Mouse (Mus musculus) forebrain, embryonic 13.5 days (tissue): ENCODE measurements around the gene Ppp1r15a. TPM values are rescaled to one million over a fixed set of nuclear protein-coding genes. Genes with fewer than 3 reads are reported as not detected.

Experiments
- ATAC-seq: fragments of 200-750 bp; cut with Nextera tagmentation; 2 replicates; pipeline ENCODE4 v1.8.0; 2017
- H3K27ac ChIP-seq: fragments of 300-500 bp; sonication (generic); 2 replicates; pipeline ENCODE4 v1.5.1; 2015; ENCODE audit warnings: inconsistent platforms, mild to moderate bottlenecking, moderate library complexity
- H3K27me3 ChIP-seq: fragments of 300-500 bp; sonication (generic); 2 replicates; pipeline ENCODE4 v1.6.1; 2015; ENCODE audit warnings: mild to moderate bottlenecking, inconsistent platforms
- H3K36me3 ChIP-seq: fragments of 300-500 bp; sonication (generic); 2 replicates; pipeline ENCODE4 v1.6.1; 2015; ENCODE audit warnings: mild to moderate bottlenecking, inconsistent platforms; ENCODE audit not compliant: poor library complexity, severe bottlenecking
- H3K4me1 ChIP-seq: fragments of 300-500 bp; sonication (generic); 2 replicates; pipeline ENCODE4 v1.6.1; 2015; ENCODE audit warnings: inconsistent platforms
- H3K4me2 ChIP-seq: fragments of 300-500 bp; sonication (generic); 2 replicates; pipeline ENCODE4 v1.6.1; 2015; ENCODE audit warnings: inconsistent platforms, mild to moderate bottlenecking, moderate library complexity
- H3K4me3 ChIP-seq: fragments of 300-500 bp; sonication (generic); 2 replicates; pipeline ENCODE4 v1.5.1; 2015; ENCODE audit warnings: mild to moderate bottlenecking, inconsistent platforms
- H3K9ac ChIP-seq: fragments of 300-500 bp; sonication (generic); 2 replicates; pipeline ENCODE4 v1.6.1; 2015; ENCODE audit warnings: mild to moderate bottlenecking, inconsistent platforms
- H3K9me3 ChIP-seq: fragments of 300-500 bp; sonication (generic); replicated peaks from 2 replicates; pipeline ENCODE4 v1.6.1; 2016; ENCODE audit warnings: inconsistent platforms
- WGBS: fragments of 180-500 bp; shearing (Covaris S2); methylation state at CpG from one replicate; pipeline ENCODE4 v1.1.7; 2015; 5-methylcytosine and 5-hydroxymethylcytosine counted together
- polyA plus RNA-seq: library from polyadenylated mRNA; unstranded; fragments of >200 nt; fragmentation: Nextera tagmentation; extraction: Ambion mirVana; gene quantifications from 2 replicates; pipeline ENCODE4 v1.2.1, GENCODE M21; 2015

Ppp1r15a gene
- polyA plus RNA-seq, 1 experiment from 2014 or later, result 13.5 TPM

DNA sequence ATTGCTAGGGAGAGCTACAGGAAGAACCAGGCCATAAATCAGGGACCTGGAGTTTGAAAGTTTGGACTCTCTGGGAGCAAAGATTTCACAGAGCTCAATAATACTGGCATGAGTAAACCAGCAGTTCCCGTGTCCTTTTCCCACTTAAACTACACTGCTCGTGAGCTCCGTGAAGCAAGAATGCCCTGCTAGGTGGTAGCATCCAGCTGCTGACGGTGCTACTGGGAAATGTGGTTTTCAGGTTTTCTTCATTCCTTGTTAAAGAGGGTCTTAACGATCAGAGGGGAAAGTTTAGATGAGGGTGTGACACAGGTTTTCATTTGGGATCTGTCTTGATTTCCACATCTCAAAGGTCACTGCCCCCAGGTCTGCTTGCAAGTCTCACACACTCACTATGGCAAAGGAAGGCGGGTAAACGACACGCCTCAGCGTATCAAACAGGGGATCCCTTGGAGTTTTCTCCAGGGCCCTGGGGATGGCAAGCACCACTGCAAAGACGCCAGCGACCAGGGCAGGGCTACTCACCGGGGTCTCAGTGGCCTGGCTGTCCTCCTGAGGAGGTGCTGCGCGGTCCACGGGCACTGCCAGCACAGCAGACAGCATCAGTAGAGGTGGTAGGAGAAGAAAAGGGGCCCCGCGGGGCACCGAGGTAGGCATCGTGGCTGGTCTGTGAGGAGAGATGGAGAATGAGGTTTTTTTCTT is 16.7 kb downstream of the Ppp1r15a start:
- Histone ChIP-seq H3K9ac (peak overlapping the region; percentile 88), H3K4me2 (peak overlapping the region; percentile 88), H3K27me3 (no peaks in the 10 kb centered on the region), H3K4me1 (peaks cover 15% of the 10 kb centered on the region), H3K9me3 (no peaks in the 10 kb centered on the region), H3K27ac (no peak overlapping the region), H3K36me3 (peaks cover 23% of the 10 kb centered on the region), H3K4me3 (peak overlapping the region; percentile 72)
- ATAC-seq, result peak; percentile 16; the same call in 1 of the 2 replicates
- 42% methylated on average over 19 of the region's 19 CpGs for WGBS

DNA sequence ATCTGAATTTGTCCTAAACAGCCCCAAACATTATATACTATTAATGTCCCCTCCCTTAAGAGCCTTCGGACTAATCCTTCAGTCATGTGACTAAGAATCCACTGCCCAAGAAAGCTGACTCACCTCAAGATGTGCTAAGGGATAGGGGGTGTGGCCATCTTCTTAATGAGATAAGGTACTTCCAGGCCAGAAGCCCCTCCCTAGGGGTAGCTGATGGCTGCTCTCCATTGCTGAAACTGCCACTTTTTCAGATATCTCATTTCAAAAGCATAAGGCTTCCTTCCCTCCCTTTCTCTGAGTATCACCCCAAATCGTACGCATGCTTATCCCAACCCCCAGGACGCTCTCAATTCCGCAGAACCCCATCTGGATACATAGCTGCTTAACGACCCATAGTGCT is 17.5 kb downstream of the Ppp1r15a start:
- H3K9me3 ChIP-seq, result no peaks in the 10 kb centered on the region
- H3K9ac ChIP-seq, result 0 out of 2 replicates have a peak overlapping the region, but pooled peaks have one; percentile 88
- ATAC-seq, result no peak
- peak overlapping the region; percentile 88; the same call in 1 of the 2 replicates for H3K4me2 ChIP-seq
- WGBS, result 89% methylated on average over 6 of the region's 6 CpGs
- peaks cover 15% of the 10 kb centered on the region for H3K4me1 ChIP-seq
- H3K27me3 ChIP-seq, result no peaks in the 10 kb centered on the region
- H3K27ac ChIP-seq, result no peak overlapping the region
- H3K36me3 ChIP-seq, result peaks cover 24% of the 10 kb centered on the region
- H3K4me3 ChIP-seq, result peak overlapping the region; percentile 72; the same call in 1 of the 2 replicates

DNA sequence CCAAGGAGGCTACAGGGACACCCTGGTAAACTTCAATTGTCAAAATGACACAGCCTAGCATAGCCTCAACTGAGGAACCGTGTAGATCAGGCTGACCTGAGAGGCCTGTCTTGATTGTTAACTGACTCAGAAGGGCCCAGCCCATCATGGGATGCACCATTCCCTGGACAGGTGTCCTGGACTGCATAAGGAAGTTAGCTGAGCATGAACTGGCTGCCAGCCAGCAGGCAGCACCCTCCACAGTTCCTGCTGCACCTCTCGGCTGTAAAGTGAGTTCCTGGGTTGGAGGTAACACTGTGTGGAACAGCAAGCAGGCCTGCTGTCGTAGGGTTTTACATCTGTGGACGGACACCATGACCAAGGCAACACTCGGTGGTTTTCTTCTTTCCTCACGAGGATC is 18.5 kb downstream of the Ppp1r15a start:
- Histone ChIP-seq H3K4me1 (peaks cover 15% of the 10 kb centered on the region), H3K9me3 (no peaks in the 10 kb centered on the region), H3K27ac (no peak overlapping the region), H3K27me3 (no peaks in the 10 kb centered on the region), H3K9ac (no peak overlapping the region), H3K4me3 (no peak overlapping the region), H3K36me3 (peaks cover 29% of the 10 kb centered on the region), H3K4me2 (no peak overlapping the region)
- 95% methylated on average over 6 of the region's 6 CpGs for WGBS
- ATAC-seq, result no peak

DNA sequence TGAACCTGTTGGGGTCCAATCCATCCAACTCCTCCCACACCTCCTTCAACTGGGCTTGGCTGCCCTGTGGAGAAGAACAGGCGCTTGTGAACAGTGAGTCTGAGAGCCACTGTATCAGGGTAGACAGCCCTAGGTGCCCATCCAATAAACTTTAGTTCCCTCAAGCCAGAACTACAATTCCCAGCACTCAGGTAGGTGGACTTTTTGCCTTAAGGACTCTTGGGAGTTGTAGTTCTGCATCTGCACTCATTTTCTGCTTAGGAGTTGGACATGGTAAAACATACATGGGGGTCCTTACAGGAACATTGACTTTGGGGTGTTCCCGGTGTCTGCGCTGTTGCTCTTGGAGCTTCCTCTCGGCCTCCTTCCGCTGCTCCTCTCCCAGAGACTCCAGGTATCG is 27.6 kb downstream of the Ppp1r15a start:
- H3K36me3 ChIP-seq, result peaks cover 79% of the 10 kb centered on the region

DNA sequence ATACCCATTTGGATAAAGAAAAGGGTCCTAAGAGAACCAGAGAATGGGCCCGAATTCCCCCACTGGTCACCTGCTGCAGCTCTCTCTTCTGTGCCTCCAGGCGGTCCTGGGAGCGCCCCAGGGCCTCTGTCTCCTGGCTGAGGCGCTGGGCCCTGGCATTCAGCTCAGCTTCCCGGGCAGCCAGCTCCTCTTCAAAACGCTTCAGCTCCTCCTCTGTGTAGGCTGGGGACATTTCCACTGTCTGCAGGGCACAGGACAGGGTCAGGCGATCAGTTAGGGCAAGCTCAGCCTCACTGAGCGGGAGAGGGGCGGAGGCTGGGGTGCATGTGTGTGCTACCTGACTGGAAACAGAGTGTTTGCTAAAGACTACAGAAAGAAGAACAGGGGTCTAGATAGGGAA is 31.5 kb downstream of the Ppp1r15a start:
- no peak for ATAC-seq
- H3K36me3 ChIP-seq, result peaks cover 77% of the 10 kb centered on the region
- no peak overlapping the region for H3K9ac ChIP-seq
- 81% methylated on average over 9 of the region's 9 CpGs for WGBS
- no peak overlapping the region for H3K4me3 ChIP-seq
- no peaks in the 10 kb centered on the region for H3K9me3 ChIP-seq
- no peaks in the 10 kb centered on the region for H3K27me3 ChIP-seq
- H3K4me2 ChIP-seq, result no peak overlapping the region
- no peak overlapping the region for H3K27ac ChIP-seq
- H3K4me1 ChIP-seq, result peaks cover 6% of the 10 kb centered on the region

More for the DNA sequence above, 27.6 kb downstream of the Ppp1r15a start:
- Histone ChIP-seq H3K4me3 (no peak overlapping the region), H3K27me3 (no peaks in the 10 kb centered on the region), H3K4me1 (no peaks in the 10 kb centered on the region), H3K9ac (no peak overlapping the region), H3K4me2 (no peak overlapping the region), H3K27ac (no peak overlapping the region), H3K9me3 (no peaks in the 10 kb centered on the region)
- no peak for ATAC-seq
- 98% methylated on average over 6 of the region's 6 CpGs for WGBS

DNA sequence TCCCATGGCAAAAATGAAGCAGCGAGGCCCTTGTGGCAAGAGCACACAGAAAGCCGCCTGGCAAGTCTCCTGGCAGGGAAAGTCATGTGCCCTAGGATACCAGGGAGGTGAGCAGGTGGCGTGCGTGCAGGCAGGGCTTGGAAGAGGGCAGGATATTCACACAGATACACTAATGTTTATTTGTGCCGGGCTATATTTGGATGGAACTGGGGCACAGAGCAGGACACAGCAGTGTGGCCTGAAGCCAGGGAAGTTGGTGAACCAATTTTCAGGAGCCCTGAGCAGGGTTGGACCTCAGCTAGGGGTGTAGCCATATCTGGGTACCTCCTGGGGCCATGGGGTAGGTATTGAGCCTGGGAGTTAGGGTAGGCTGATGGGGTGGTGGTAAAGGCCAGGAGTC is 33.1 kb downstream of the Ppp1r15a start:
- Histone ChIP-seq H3K9ac (no peak overlapping the region), H3K27me3 (no peaks in the 10 kb centered on the region), H3K36me3 (peaks cover 62% of the 10 kb centered on the region), H3K4me1 (peaks cover 17% of the 10 kb centered on the region), H3K4me2 (no peak overlapping the region), H3K4me3 (no peak overlapping the region), H3K27ac (no peak overlapping the region), H3K9me3 (no peaks in the 10 kb centered on the region)
- no peak for ATAC-seq
- WGBS, result 94% methylated on average over 5 of the region's 5 CpGs

DNA sequence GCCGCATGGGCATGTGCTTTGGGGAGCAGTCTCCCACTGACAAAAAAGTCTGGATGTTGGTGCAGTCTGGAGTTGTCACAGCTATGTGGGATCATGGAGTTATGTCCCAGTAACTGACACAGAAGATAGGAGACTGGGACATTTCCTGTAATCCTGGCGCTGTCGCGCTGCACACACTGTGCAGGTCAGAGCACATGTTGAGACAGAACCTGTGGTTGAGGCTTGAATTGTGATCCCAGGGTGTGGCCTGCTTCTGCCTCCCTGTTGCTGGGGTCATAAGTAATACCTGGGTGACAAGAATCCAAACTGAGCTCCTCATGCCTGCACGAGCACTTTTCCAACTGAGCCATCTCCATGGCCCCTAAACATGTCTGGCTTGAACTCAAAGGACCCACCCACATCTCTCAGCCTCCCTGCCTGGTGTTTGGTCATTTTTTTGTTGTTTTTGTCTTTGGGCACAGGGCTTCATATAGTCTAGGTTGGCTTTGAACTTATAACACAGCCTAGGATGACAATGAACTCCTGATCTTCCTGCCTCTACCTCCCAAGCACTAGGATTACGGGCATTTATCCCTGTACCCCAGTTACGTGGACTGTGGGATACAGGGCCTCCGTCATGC is 33.7 kb downstream of the Ppp1r15a start:
- Histone ChIP-seq H3K4me2 (no peak overlapping the region), H3K36me3 (peaks cover 55% of the 10 kb centered on the region), H3K4me3 (no peak overlapping the region), H3K9me3 (no peaks in the 10 kb centered on the region), H3K4me1 (peaks cover 20% of the 10 kb centered on the region), H3K27me3 (no peaks in the 10 kb centered on the region), H3K27ac (no peak overlapping the region), H3K9ac (no peak overlapping the region)
- no peak for ATAC-seq
- 94% methylated on average over 8 of the region's 8 CpGs for WGBS

DNA sequence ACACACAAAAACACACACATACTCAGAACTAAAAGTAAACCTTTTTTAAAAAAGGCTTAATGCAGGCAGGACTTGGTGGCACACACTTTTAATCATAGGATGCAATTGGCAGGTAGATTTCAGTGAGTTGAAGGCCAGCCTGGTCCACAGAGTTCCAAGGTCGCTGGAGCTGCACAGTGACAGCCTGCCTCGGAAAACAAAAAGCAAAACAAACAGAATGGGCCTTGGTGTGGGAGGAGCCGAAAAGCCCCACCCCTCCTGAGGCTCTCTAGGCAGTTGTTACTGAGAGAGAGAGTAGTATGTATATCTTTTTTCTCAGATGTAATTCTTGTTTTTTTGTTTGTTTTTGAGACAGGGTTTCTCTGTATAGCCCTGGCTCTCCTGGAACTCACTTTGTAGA is 34.8 kb downstream of the Ppp1r15a start:
- H3K27me3 ChIP-seq, result no peaks in the 10 kb centered on the region
- no peaks in the 10 kb centered on the region for H3K9me3 ChIP-seq
- WGBS, result 21% methylated on average over 3 of the region's 3 CpGs
- H3K9ac ChIP-seq, result no peak overlapping the region
- H3K4me3 ChIP-seq, result no peak overlapping the region
- H3K36me3 ChIP-seq, result peaks cover 45% of the 10 kb centered on the region
- no peak for ATAC-seq
- no peak overlapping the region for H3K27ac ChIP-seq
- no peak overlapping the region for H3K4me2 ChIP-seq
- H3K4me1 ChIP-seq, result peaks cover 20% of the 10 kb centered on the region

DNA sequence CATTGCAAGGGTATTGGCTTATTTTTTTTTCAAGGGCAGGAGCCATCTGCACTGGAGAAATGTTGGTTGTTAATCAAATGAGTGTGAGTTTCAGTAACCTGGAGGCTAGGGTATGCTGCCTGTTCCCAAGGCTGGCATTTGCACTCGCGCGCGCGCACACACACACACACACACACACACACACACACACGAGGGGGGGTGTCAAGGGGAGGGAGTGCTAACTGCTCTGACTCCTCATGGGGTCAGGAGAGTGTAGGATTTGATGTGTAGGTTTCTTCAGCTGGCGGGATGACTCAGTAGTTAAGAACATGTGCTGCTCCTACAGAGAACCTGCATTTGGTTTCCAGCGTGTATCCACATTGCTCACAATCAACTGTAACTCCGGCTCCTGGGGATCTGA is 35.2 kb downstream of the Ppp1r15a start:
- H3K27me3 ChIP-seq, result no peaks in the 10 kb centered on the region
- H3K36me3 ChIP-seq, result peaks cover 41% of the 10 kb centered on the region
- 61% methylated on average over 9 of the region's 9 CpGs for WGBS
- H3K9ac ChIP-seq, result no peak overlapping the region
- ATAC-seq, result no peak
- no peak overlapping the region for H3K4me2 ChIP-seq
- H3K4me3 ChIP-seq, result no peak overlapping the region
- no peak overlapping the region for H3K27ac ChIP-seq
- H3K4me1 ChIP-seq, result peaks cover 20% of the 10 kb centered on the region
- no peaks in the 10 kb centered on the region for H3K9me3 ChIP-seq

DNA sequence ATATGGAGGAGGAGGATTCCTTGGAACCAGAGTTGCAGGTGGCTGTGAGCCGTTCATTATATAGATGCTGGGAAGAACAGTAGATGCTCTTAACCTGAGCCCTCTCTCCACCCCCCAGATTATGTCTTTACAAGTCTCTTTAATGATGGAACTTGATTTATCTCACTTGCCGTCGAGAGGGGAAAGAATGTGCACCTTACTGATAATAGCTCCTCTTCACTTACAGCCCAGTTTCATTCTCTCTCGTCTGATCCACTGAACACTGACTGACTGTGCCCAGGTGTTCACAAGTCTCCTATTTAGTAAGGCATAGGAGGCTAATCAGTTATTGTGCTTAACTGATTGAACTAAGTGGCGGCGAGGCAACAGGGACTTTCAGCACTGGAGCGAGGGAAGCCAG is 36.5 kb downstream of the Ppp1r15a start:
- no peak overlapping the region for H3K27ac ChIP-seq
- peaks cover 29% of the 10 kb centered on the region for H3K36me3 ChIP-seq
- ATAC-seq, result no peak
- H3K9ac ChIP-seq, result no peak overlapping the region
- no peak overlapping the region for H3K4me2 ChIP-seq
- no peaks in the 10 kb centered on the region for H3K27me3 ChIP-seq
- peaks cover 20% of the 10 kb centered on the region for H3K4me1 ChIP-seq
- H3K4me3 ChIP-seq, result no peak overlapping the region
- 85% methylated on average over 7 of the region's 7 CpGs for WGBS
- no peaks in the 10 kb centered on the region for H3K9me3 ChIP-seq

DNA sequence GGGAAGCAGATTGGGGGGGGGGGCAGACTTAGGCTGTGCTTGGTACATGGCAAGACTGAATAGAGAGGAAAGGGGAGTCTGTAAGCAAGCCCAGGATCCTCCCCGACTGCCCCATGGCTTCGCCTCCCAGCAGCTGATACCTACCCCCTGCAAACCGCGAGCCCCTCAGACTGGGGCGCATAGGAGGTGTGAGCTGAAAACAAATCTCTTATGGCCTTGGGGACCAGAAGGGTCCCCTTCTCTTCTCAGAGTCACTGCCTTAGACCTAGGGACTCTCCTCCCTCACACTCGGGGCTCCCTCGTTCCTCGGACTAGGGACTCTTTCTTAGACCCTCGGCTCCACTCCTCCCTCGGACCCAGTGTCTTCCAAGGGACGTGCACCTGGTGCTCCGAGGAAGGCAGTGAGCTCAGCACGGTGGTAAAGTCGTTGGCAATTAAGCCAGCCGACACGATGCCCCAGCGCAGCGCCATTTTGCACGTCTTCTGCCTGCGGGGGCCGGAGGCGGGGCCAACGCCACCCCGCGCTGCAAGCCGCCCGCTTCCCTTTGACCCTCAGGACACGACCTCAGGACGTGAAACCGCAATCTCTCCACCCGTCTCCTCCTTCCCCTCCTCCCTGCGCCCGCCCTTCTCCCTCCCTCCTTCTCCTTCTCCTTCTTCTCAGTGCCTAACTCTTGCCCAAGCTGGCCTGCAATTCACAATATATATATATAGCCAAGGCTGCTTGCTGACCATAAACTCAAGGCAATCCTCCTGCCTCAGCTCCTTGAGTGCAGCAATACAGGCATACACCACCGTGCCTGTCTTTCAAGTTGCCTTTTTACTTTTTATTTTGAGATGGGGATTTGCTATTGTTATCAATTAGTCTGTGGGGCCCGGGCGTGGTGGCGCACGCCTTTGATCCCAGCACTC is 37.5 kb downstream of the Ppp1r15a start, which contains the start of gene Dhdh:
TSS of gene Dhdh (minus strand) at position 513 of the 912 bp plus-strand sequence.
- H3K4me3 ChIP-seq, result peak within 1 kb of the TSS; percentile 44
- 7% methylated on average over 38 of the region's 38 CpGs for WGBS
- peak; percentile 75 for ATAC-seq
- H3K4me1 ChIP-seq, result peaks cover 20% of the 10 kb centered on the region
- no peaks in the 10 kb centered on the region for H3K27me3 ChIP-seq
- H3K4me2 ChIP-seq, result peak within 1 kb of the TSS; percentile 69
- peak within 1 kb of the TSS; percentile 65 for H3K9ac ChIP-seq
- H3K27ac ChIP-seq, result peak within 1 kb of the TSS; percentile 55
- H3K36me3 ChIP-seq, result peaks cover 18% of the 10 kb centered on the region
- H3K9me3 ChIP-seq, result no peaks in the 10 kb centered on the region

DNA sequence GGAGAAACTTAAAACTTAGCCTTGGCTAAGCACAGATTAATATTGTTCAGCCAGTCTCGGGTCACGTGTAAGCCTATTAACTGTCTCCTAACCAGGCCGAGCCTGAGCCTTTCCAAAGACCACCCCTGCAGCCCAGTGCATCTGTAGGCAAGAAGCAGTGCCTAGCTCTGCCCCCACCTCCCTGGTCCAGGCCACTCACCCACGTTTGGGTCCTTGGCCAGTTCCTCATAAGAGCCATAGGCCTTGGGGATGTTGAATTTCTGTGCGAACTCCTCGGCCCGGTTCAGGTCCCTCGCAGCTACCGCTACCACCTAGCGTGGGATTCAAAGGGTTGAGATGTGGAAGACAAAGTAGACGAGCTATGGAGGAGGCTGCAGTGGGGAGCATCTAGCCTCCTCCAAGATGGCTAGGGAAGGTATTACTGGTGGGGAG is 38.2 kb downstream of the Ppp1r15a start:
- peak; percentile 69 for ATAC-seq
- 10% methylated on average over 11 of the region's 11 CpGs for WGBS
- Histone ChIP-seq H3K27ac (peak overlapping the region; percentile 55), H3K4me3 (peak overlapping the region; percentile 44), H3K9me3 (no peaks in the 10 kb centered on the region), H3K27me3 (no peaks in the 10 kb centered on the region), H3K4me1 (peaks cover 20% of the 10 kb centered on the region), H3K4me2 (peak overlapping the region; percentile 69), H3K36me3 (peaks cover 12% of the 10 kb centered on the region), H3K9ac (peak overlapping the region; percentile 65)
